Mouse (Mus musculus): ENCODE data around the gene Lrrc32. TPM values are rescaled to one million over a fixed set of nuclear protein-coding genes. Genes with fewer than 3 reads are reported as not detected.
A peak's percentile ranks its signal among the peaks of the same experiment; 100 is the strongest.

Lrrc32 gene
- 7.3 and 8.1 TPM in 2 replicates for polyA plus RNA-seq (2015; fragmentation: Nextera tagmentation; extraction: Ambion mirVana)

DNA sequence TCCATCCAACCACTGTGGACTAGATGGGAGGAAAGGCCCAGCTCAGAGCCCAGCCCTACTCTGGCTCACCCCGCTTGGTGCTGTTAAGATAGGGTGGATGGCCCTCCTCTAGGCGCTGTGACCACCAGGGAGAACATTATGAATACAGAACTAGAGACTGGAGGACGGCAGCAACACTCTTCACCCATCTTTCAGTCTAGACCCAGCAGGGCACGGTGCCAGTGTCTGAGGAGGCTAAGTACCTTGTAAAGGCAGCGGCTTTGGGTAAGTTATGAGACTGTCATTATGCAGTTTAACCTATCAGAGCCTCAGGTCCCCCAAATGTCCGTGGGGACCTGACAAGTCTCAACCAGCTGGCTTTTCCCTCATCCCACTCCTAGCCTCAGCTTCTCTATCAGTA is at the start of gene Lrrc32:
Gene Lrrc32, plus strand, starts transcription at position 153 of the 400 bp plus-strand sequence.
- WGBS = 57% methylated on average over 6 of the region's 6 CpGs
- Histone ChIP-seq H3K27me3 (no peaks in the 10 kb centered on the region), H3K4me1 (peaks cover 45% of the 10 kb centered on the region), H3K4me3 (replicated peaks) (peak within 1 kb of the TSS; percentile 57), H3K4me2 (replicated peaks) (peak within 1 kb of the TSS; percentile 92), H3K9me3 (replicated peaks) (no peaks in the 10 kb centered on the region), H3K36me3 (no peaks in the 10 kb centered on the region), H3K27ac (replicated peaks) (no peak within 1 kb of the TSS), H3K9ac (peak within 1 kb of the TSS; percentile 4)
- peak; percentile 13; the same call in 1 of the 2 replicates for ATAC-seq (ENCODE audit: insufficient number of reproducible peaks, low FRiP score, low TSS enrichment, low read depth)

DNA sequence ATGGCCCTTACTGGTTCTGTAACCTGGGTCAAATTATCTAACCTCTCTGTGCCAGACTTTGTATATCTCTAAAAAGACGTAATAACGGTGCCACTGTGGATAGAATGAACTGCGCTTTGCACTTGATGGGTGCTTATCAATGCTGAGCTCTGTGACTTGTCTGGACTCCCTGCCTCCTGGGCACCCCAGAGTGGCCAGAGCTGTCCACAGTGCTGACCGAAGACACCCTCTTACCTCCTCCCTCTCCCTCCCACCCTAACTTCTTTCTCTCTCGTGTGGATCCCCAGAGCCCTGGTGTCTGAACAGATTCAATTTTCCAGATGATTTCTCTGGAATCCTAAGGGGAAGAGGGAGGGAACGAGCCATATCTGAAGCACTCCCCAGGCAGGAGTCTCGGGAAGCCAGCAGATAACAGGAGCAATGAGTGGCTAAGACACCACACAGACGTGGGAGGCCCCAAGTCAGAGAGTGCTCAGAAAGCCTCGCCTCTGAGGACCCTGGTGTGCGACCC is 49.1 kb upstream of the Lrrc32 start, which contains the start of gene Gucy2d:
Gene Gucy2d, plus strand, starts transcription at position 461 of the 511 bp plus-strand sequence.
- Histone ChIP-seq H3K4me1 (no peaks in the 10 kb centered on the region), H3K4me3 (replicated peaks) (no peak within 1 kb of the TSS), H3K27ac (replicated peaks) (no peak within 1 kb of the TSS), H3K9me3 (replicated peaks) (no peaks in the 10 kb centered on the region), H3K9ac (no peak within 1 kb of the TSS), H3K4me2 (replicated peaks) (no peak within 1 kb of the TSS), H3K36me3 (no peaks in the 10 kb centered on the region), H3K27me3 (no peaks in the 10 kb centered on the region)
- no peak for ATAC-seq (ENCODE audit: insufficient number of reproducible peaks, low FRiP score, low TSS enrichment, low read depth)
- WGBS = 43% methylated on average over 10 of the region's 10 CpGs

DNA sequence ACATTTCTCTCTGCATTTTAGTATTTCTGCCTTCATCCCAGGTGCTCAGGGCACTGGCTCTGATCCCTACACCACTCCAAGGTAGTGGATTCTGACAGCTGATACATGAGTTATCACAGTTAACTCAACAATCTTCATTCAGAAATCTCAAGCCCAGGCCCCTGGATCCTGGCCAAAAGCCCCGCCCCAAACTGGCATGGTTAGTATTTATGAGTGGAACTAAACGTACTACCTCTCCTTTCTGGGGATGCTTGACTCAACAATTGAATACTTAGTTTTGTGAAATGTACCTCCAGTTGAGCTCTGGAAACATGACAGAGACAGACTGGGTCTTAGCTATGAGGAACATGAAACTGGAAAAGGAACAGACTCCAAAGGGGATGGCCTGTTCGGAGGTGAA is 42.2 kb upstream of the Lrrc32 start:
- 61% methylated on average over 3 of the region's 3 CpGs for WGBS
- Histone ChIP-seq H3K9ac (no peak overlapping the region), H3K4me3 (replicated peaks) (no peak overlapping the region), H3K27ac (replicated peaks) (no peak overlapping the region), H3K27me3 (no peaks in the 10 kb centered on the region), H3K36me3 (no peaks in the 10 kb centered on the region), H3K4me2 (replicated peaks) (no peak overlapping the region), H3K4me1 (no peaks in the 10 kb centered on the region; the same call in 1 of the 2 replicates), H3K9me3 (replicated peaks) (no peaks in the 10 kb centered on the region)
- no peak for ATAC-seq (ENCODE audit: insufficient number of reproducible peaks, low FRiP score, low TSS enrichment, low read depth)

DNA sequence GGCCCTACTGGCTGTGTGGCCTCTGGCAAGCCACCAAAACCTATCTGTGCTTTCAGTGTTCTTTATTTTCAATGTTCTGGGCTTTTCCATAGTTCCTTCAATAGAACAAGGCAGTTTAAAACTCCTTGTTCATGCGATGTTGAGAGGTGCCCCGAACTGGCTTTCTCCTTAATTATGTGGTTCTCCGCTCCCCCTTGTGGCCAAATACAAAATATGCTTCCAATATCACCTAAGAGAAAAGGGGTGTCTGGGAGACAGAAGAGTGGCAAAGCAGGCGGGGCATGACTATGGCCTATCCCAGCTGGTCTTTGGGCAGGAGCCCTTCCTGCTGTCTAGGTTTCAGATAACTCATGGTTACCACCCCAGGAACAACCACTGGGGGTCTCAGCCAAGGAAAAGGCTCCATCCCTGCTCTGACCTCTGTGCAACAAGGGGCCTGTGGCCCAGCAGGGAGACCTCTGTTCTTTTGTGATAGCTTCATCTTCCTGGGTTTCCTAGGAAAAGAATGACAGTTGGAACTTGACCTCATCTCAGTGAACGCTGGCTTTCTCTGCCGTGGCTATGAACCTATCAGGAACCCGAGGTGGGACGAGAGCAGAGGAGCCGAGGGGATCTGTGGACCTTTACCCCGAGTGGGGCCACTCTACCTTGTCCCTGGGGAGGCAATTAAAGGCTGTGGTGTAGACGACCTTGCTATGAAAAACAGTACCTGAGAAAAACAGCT is 41.3 kb upstream of the Lrrc32 start:
- no peaks in the 10 kb centered on the region for H3K27me3 ChIP-seq
- WGBS = 57% methylated on average over 11 of the region's 11 CpGs
- no peaks in the 10 kb centered on the region for H3K9me3 ChIP-seq (replicated peaks)
- H3K4me1 ChIP-seq = no peaks in the 10 kb centered on the region; the same call in 1 of the 2 replicates
- no peak overlapping the region for H3K4me3 ChIP-seq (replicated peaks)
- no peak overlapping the region for H3K4me2 ChIP-seq (replicated peaks)
- ATAC-seq (ENCODE audit: insufficient number of reproducible peaks, low FRiP score, low TSS enrichment, low read depth) = peak; percentile 34
- H3K9ac ChIP-seq = no peak overlapping the region
- H3K27ac ChIP-seq (replicated peaks) = no peak overlapping the region
- H3K36me3 ChIP-seq = no peaks in the 10 kb centered on the region

DNA sequence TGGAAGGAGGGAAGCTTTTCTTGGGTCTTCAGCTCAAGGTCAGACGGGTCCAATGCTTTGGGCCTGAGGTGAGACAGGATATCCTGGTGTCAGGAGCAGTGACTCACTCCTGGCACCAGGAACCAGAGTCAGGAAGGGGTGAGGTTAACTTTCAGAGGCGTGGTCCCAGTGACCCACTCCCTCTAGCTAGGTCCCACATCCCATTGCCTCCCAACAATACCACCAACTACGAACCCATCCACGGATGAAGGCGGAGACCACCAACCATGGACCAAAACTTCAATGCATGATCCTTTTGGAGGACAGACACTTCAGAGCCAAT is 40.8 kb upstream of the Lrrc32 start:
- H3K4me2 ChIP-seq (replicated peaks) = no peak overlapping the region
- no peak overlapping the region for H3K9ac ChIP-seq
- H3K4me1 ChIP-seq = no peaks in the 10 kb centered on the region; the same call in 1 of the 2 replicates
- 86% methylated on average over 5 of the region's 5 CpGs for WGBS
- H3K9me3 ChIP-seq (replicated peaks) = no peaks in the 10 kb centered on the region
- H3K27me3 ChIP-seq = no peaks in the 10 kb centered on the region
- no peak overlapping the region for H3K4me3 ChIP-seq (replicated peaks)
- no peak overlapping the region for H3K27ac ChIP-seq (replicated peaks)
- no peaks in the 10 kb centered on the region for H3K36me3 ChIP-seq
- no peak for ATAC-seq (ENCODE audit: insufficient number of reproducible peaks, low FRiP score, low TSS enrichment, low read depth)

DNA sequence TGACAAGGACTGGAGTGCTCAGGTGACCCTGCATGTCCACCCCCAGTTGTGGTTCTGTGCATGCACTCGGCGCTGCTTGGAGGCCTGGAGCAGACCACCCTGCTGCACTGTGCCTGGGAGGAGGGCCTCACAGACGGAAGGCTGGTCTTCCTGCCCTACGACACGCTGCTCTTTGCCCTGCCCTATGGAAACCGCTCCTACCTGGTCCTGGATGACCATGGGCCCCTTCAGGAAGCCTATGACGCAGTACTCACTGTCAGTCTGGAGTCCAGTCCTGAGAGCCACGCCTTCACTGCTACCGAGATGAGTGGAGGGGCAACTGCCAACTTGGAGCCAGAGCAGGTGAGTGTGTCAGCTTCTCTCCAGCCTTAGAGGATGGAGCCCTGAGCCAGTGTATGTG is 39.4 kb upstream of the Lrrc32 start:
- 84% methylated on average over 9 of the region's 9 CpGs for WGBS
- ATAC-seq (ENCODE audit: insufficient number of reproducible peaks, low FRiP score, low TSS enrichment, low read depth) = no peak
- no peak overlapping the region for H3K9ac ChIP-seq
- H3K36me3 ChIP-seq = no peaks in the 10 kb centered on the region
- no peak overlapping the region for H3K4me2 ChIP-seq (replicated peaks)
- peaks cover 1% of the 10 kb centered on the region for H3K4me1 ChIP-seq
- H3K4me3 ChIP-seq (replicated peaks) = no peak overlapping the region
- H3K27ac ChIP-seq (replicated peaks) = no peak overlapping the region
- H3K9me3 ChIP-seq (replicated peaks) = no peaks in the 10 kb centered on the region
- no peaks in the 10 kb centered on the region for H3K27me3 ChIP-seq

DNA sequence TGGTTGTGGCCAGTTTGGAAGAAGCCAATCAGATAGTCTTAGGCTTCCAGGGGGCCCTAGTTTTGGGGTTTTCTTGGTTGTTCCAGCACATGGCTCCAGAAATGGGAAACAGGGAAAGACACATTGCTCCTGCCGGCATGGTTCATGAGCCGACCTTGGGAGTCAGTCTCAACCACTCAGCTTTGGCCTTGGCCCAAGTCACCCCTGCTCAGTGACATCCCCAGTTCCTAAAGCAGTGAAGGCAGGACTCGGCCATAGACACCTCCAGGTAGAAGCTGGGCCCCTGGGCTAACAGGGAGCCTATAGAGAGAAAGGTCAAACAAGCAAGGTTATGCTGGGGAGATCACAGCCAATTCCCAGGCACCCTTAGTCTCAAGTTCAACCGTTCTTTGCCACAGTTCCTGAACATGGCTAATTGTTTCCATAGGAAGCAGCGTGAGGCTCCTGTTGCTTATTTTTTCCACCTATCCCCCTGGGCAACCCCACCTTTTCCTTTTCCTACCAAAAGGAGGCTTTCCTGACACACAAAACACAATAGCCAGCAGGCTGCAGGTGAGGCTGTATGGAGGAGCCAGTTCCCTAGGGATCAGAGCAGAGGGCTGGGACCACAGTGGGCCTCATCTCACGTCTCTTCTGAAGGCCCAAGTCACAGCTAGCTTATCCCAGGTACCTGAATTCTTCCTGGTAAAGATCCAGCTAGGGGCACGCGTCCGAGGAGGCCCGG is 34.5 kb upstream of the Lrrc32 start:
- peaks cover 3% of the 10 kb centered on the region; the same call in 1 of the 2 replicates for H3K4me1 ChIP-seq
- no peak for ATAC-seq (ENCODE audit: insufficient number of reproducible peaks, low FRiP score, low TSS enrichment, low read depth)
- H3K27me3 ChIP-seq = no peaks in the 10 kb centered on the region
- WGBS = 44% methylated on average over 10 of the region's 10 CpGs
- H3K36me3 ChIP-seq = no peaks in the 10 kb centered on the region
- no peak overlapping the region for H3K9ac ChIP-seq
- H3K27ac ChIP-seq (replicated peaks) = no peak overlapping the region
- H3K4me3 ChIP-seq (replicated peaks) = no peak overlapping the region
- no peaks in the 10 kb centered on the region for H3K9me3 ChIP-seq (replicated peaks)
- H3K4me2 ChIP-seq (replicated peaks) = no peak overlapping the region

DNA sequence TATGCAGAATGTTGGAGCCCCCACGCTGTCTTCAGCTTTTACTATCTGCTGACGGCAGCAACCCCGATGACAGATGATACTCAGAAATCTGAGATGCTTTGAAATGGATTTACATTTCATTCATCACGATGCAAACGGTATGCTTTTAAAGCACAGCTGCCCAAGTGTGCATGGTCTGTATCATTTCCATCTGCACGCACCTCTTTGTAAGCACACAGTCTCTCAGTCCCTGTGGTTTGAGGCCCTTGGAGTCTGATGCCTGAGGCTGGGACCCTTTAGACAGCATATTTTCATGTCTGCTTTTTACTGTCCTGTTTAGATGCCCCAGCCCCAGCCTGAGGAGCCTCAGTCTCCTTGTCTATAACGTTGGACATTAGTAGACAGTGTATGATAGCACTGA is 28.8 kb upstream of the Lrrc32 start:
- H3K4me3 ChIP-seq (replicated peaks) = no peak overlapping the region
- H3K4me2 ChIP-seq (replicated peaks) = no peak overlapping the region
- WGBS = 22% methylated on average over 7 of the region's 7 CpGs
- H3K9ac ChIP-seq = no peak overlapping the region
- H3K27ac ChIP-seq (replicated peaks) = no peak overlapping the region
- peaks cover 6% of the 10 kb centered on the region for H3K4me1 ChIP-seq
- no peak for ATAC-seq (ENCODE audit: insufficient number of reproducible peaks, low FRiP score, low TSS enrichment, low read depth)
- no peaks in the 10 kb centered on the region for H3K27me3 ChIP-seq
- H3K9me3 ChIP-seq (replicated peaks) = no peaks in the 10 kb centered on the region
- no peaks in the 10 kb centered on the region for H3K36me3 ChIP-seq

DNA sequence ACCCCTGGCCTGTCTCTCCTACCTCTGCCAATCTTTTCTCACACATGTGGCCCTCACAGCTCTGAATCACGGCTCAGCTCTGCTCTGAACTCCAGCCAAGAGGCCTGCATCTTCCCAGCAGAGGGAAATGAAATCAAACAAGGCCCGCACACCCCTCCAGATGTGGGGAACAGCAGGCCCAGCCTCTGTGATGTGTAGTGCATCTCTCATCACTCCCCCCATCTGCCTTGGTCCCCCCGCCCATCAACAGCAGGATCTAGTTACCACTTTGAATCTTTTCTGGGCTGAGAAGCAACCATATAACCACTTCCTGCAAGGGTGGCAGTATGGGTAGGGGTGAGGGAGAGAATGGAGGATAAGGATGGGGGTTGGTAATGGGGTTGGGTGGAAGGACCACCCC is 20.0 kb upstream of the Lrrc32 start:
- peak; percentile 63 for ATAC-seq (ENCODE audit: insufficient number of reproducible peaks, low FRiP score, low TSS enrichment, low read depth)
- Histone ChIP-seq H3K4me2 (replicated peaks) (no peak overlapping the region), H3K9me3 (replicated peaks) (no peaks in the 10 kb centered on the region), H3K9ac (no peak overlapping the region), H3K27me3 (no peaks in the 10 kb centered on the region), H3K4me1 (peaks cover 16% of the 10 kb centered on the region), H3K27ac (replicated peaks) (peak overlapping the region; percentile 60; the same call in 1 of the 2 replicates), H3K36me3 (no peaks in the 10 kb centered on the region), H3K4me3 (replicated peaks) (no peak overlapping the region)
- WGBS = 27% methylated on average over 3 of the region's 3 CpGs

DNA sequence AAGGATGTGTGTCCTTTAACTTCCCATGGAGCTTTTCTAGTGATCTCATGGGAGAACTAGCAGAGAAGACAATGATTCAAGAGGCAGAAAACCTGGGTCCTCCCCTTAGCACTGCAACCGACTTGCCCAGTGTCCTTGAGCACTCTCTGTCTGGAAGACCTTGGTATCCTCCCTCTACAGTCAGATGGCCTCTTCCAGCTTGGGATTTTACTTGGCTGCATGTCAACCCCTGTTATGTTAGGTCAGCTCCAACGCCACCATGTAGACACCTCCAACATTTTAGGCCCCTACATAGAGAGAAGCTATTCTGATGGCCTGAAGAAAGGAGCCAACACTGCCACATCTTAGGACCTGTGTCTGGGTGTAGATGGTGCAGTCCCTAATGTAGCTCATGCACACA is 16.6 kb upstream of the Lrrc32 start:
- Histone ChIP-seq H3K27ac (replicated peaks) (no peak overlapping the region), H3K4me3 (replicated peaks) (no peak overlapping the region), H3K9ac (no peak overlapping the region), H3K4me1 (peaks cover 18% of the 10 kb centered on the region), H3K36me3 (no peaks in the 10 kb centered on the region), H3K9me3 (replicated peaks) (no peaks in the 10 kb centered on the region), H3K27me3 (no peaks in the 10 kb centered on the region), H3K4me2 (replicated peaks) (no peak overlapping the region)
- ATAC-seq (ENCODE audit: insufficient number of reproducible peaks, low FRiP score, low TSS enrichment, low read depth) = no peak
- WGBS = 91% methylated on average over 2 of the region's 2 CpGs

DNA sequence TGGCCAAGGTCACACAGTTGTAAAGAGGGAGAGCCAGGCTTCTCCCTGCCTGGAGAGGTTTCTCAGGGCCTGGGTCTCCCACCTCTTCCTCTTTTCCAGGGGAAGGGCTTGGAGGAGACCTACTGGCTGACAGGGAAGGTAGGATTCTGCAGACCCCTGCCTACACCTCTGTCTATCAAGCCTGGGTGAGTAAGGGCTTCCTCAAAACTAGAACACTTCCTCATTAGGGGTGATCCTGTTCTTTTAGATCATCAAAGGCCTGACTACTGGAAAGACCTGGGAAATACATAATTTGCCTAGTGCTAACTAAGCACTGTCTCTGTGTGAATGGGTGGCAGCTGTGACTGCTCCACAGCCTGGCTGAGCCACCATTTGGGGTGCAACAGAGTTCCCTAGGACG is 14.5 kb upstream of the Lrrc32 start:
- WGBS = 76% methylated on average over 1 of the region's 1 CpGs
- Histone ChIP-seq H3K4me2 (replicated peaks) (no peak overlapping the region), H3K4me3 (replicated peaks) (no peak overlapping the region), H3K4me1 (peaks cover 9% of the 10 kb centered on the region), H3K9me3 (replicated peaks) (no peaks in the 10 kb centered on the region), H3K27me3 (no peaks in the 10 kb centered on the region), H3K36me3 (no peaks in the 10 kb centered on the region), H3K27ac (replicated peaks) (no peak overlapping the region), H3K9ac (no peak overlapping the region)
- no peak for ATAC-seq (ENCODE audit: insufficient number of reproducible peaks, low FRiP score, low TSS enrichment, low read depth)
